Mouse (Mus musculus) heart, adult 2 months (tissue): ENCODE data around the gene Nploc4.

Experiments used
- CTCF ChIP-seq: fragments of 200-600 bp; IDR thresholded peaks from 2 replicates; pipeline ENCODE4 v1.8.1; 2022; ENCODE audit warnings: antibody characterized with exemption, mild to moderate bottlenecking, moderate library complexity
- POLR2A ChIP-seq: fragments of 200-500 bp; IDR thresholded peaks from 2 replicates; pipeline ENCODE4 v1.6.1; 2011; ENCODE audit warnings: mild to moderate bottlenecking, low read depth, low read length, control low read depth; ENCODE audit not compliant: insufficient read depth

DNA sequence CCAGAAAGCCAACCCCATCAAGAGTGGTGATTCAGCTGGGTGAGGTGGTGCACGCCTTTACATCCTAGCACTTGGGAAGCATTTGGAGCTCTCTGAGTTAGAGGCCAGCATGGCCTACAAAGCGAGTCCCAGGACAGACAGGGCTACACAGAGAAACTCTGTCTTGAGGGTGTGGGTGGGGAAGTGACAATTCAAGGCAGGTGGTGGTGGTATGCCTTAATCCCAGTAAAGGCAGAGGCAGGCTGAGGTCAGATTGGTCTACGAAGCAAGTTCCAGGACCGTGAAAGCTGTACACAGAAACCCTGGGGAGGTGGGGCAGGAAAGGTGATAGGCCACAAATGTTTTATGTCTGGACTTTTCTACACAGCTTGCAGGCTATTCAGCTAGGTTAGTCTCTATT lies 17.5 kb upstream of the Nploc4 start:
- TF ChIP-seq POLR2A (no peak), CTCF (no peak)
